Mouse (Mus musculus): Measurements from ENCODE around the gene Gjb1.
"Not testable (repeated sequence)": the region's sequence is repeated elsewhere in the genome, so short reads cannot be mapped to it uniquely, and the experiment has no call there.

The Gjb1 gene

DNA sequence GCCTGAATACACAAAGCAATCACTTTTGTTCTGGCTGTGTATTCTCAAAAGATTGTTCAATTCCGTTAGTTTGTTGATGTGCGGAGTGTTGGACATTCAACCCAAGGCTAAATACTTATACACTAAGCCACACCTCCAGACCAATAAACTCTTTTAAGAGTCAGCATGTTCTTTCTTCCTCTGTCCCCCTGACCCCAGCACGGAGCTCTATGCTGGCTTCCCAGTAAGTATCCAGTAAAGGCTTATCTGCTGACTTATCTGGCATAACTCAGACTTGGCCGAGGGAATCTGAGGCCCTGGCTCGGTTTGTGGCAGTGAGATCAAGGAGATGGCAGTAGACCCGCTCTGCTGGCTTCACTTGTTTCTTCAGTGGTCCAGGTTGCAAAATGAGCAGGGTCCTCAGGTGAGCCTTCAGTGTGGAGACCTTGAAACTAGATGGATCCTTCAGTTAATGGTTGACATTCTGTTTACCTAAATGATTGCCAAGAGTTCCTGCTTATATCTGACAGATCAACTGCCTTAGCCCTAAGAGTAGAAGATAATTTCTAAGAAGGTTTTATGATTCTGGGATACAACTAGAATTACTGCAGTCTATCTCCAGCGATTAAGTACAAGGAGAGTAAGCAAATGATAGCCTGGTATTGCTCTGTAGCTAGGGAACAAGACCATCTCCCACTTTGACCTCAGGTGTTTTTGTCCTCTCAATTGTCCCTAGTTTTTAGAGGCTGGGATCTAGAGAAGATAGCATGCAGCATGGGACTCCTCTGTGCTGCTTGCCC, at the start of gene Gjb1:
Gjb1 (plus strand) TSS at position 189 of the 779 bp plus-strand sequence.
- in situ Hi-C loops (cut with MboI, MseI) = no loop called here

DNA sequence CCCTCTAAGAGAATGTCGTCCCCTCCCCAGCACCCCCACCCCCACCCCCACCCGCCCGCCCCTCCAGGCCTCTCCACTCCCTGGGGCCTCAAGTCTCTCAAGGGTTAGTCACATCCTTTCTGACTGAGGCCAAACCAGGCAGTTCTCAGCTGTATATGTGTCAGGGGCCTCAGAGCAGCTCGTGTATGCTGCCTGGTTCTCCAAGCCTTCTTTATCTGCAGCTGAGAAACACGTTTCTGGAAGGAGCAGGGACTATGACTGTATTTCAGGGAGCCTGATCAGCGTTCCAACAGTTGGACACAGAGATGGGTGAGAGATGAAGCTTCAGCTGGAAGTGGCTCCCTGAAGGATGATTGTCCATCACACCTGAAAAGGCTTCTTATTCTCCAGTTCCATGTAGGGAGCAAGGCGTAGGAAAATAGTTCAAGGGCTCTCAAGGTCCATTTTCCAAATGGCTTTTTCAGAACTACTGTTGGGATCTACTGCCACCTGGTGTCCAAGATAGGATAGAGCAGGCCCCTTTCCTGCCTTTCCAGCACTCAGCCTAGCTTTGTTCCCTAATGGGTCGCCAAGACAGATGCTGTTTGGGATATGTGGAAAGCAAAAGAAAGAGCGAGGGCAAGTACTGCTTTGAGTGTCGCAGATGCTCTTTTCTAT, 46.7 kb upstream of the Gjb1 start:
- in situ Hi-C loops (cut with MboI, MseI) = loop anchor here (5.0 kb wide), 1 partner anchor 197 kb away; no protein-coding TSS in a partner anchor

DNA sequence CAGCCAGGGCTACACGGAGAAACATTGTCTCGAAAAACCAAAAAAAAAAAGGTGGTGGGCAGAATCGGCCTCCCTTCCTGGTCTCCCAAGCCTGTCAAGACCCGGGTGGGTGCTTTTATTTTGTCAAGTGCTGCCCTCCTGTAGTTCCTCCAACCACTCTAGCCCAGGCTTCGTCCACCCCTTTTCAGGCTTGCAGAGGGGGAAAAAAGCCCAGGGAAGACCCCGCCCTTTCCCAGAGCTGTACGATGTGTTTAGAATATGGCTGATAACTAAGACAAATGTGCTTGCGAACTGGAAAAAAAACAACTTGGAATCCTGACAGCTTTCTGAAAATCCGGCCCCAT, 44.2 kb upstream of the Gjb1 start:
- in situ Hi-C loops (cut with MboI, MseI) = loop anchor here (5.0 kb wide), 1 partner anchor 200 kb away; no protein-coding TSS in a partner anchor

DNA sequence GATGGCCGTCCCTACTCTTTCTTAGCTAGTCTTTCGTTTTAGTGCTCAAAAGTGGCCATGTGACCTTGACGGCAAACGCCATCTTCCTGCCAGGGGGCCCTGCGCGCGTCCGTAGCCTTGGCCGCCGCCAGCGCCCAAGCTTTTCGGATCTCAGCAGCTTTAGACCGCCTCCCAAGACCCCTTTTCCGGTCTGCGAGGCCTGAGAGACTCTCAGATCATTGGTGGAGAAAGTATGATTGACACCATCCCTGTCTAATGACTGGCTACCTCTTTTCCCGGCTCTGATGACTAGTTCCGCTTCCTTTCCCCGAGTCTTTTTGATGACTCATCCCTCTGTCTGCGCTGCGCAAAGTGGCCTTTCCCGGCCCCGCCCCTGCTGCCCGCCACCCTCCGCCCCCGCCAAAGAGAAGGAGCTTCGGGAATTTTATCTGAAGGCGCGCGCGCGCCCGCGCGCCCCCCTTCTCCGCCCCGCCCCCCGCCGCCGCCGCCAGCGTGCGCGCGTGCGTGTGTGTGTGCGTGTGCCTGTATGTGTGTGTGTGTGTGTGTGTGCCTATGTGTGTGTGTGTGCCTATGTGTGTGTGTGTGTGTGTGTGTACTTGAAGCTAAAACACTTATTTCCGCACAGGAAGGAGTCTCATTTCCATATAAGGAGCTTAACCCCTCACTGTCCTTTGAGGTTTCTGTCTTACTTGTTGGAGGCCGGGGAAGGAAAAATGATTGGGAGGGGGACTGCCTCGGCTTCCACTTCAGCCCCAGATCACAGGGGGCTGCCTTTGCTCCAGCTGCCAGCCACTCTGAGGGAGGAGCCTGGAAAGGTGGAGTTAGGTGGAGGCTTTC, 43.6 kb upstream of the Gjb1 start:
- in situ Hi-C loops (cut with MboI, MseI) = loop anchor here (5.0 kb wide), 1 partner anchor 200 kb away; no protein-coding TSS in a partner anchor

DNA sequence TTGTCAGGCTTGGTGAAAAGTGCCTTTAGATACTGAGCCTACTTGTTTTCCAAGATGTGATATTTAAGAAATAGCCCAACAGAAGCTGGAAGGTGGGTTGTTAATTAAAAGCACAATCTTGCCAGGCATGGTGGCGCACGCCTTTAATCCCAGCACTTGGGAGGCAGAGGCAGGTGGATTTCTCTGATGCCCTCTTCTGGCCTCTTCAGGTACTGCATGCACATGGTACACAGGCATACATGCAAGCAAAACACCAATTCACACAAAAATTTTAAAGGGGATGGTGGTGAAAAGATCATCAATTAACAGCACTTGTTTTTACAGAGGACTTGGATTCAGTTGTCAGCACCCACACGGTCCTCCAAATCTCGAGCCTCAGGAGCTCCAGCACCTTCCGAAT, 41.6 kb upstream of the Gjb1 start:
- in situ Hi-C loops (cut with MboI, MseI) = loop anchor here (5.0 kb wide), 1 partner anchor 202 kb away; no protein-coding TSS in a partner anchor

DNA sequence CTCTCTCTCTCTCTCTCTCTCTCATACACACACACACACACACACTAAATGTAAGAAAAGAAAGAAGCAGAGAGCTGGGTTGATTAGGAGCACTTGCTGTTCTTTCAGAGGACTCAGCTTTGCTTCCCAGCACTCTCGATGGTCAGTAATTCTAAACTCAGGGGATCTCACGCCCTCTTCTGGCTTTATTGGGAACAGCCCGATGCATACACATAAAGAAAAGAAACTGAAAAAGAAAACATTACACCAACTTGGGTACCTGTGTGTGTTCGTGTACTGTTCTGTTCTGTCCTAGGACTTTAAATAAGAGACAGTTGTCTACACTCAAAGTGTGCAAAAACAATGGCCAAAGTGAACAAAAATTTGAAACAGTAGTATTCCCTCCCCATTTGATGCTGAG, 37.5 kb upstream of the Gjb1 start:
- in situ Hi-C loops (cut with MboI, MseI) = no loop called here

DNA sequence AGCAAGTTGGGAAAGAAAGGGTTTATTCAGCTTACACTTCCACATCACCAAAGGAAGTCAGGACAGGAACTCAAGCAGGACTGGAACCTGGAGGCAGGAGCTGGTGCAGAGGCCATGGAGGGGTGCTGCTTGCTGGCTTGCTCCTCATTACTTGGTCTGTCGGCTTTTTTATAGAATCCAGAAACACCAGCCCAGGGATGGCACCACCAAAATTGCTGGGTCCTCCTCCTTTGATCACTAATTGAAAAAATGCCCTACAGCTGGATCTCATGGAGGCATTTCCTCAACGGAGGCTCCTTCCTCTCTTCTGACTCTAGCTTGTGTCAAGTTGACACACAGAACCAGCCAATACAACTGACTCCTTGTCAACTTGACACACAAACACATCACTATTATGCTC, 33.3 kb upstream of the Gjb1 start:
- in situ Hi-C loops (cut with MboI, MseI) = not testable (repeated sequence)

DNA sequence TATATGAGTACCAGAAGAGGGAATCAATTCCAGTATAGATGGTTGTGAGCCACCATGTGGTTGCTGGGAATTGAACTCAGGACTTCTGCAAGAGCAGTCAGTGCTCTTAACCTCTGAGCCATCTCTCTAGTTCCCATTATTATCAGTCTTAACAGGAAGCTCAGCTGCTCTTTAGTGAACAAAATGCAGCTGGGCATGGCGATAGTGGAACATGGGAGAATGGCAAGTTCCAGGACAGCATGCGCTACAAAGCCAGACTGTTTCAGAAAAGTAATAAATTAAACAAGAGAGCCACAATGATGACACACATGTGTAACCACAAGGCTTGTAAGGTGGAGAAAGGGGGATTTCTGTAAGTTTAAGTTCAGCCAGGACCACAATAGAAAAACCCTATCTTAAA, 30.7 kb upstream of the Gjb1 start:
- in situ Hi-C loops (cut with MboI, MseI) = no loop called here

DNA sequence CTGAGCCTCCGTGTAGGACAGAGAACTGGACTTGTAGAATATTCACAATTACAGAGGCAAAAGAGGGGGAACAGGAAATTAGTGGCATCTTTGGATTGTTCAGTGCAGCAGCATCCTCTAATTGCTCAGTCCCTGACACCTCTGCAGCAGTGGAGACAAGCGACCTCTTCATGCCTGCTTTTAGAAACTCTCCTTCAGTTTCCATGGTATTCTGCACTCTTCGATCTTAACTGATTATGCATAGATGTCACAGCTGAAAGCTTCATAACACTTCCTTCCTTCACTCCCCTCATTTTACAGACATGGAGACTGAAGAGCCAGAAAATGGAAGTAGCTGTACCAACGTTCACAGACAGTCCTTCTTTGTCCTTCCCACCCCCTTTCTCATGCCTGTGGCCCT, 29.7 kb upstream of the Gjb1 start:
- in situ Hi-C loops (cut with MboI, MseI) = no loop called here

DNA sequence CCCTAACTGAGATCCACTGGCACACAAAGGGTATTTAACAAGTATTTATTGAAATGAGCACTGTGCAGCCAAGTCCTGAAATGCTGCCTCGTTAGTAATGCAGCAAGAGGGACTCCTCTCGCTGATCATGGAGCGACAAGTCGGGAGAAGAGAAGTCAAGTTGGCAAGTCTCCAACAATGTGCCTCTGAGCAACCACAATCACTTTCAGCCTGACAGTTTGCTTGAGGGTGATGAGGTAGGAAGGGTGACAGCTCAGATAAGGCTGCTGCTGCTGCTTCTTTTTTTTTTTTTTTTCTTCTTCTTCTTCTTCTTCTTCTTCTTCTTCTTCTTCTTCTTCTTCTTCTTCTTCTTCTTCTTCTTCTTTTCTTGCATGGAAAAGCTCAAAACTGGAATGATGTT, 25.0 kb upstream of the Gjb1 start:
- in situ Hi-C loops (cut with MboI, MseI) = no loop called here

DNA sequence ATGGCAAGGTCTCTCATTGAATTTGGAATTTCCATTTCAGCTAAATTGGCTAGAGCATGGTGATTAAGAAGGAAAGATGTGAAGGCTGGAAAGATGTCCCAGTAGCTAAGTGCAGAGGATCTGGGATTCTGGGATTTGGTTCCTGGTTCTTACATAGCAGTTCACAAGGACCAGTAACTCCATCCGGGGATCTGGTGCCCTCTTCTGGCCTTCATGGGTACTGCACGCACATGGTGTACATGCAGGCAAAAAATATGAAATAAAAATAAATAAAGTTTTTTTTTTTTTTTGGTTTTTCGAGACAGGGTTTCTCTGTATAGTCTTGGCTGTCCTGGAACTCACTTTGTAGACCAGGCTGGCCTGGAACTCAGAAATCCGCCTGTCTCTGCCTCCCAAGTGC, 17.3 kb upstream of the Gjb1 start:
- in situ Hi-C loops (cut with MboI, MseI) = not testable (repeated sequence)

DNA sequence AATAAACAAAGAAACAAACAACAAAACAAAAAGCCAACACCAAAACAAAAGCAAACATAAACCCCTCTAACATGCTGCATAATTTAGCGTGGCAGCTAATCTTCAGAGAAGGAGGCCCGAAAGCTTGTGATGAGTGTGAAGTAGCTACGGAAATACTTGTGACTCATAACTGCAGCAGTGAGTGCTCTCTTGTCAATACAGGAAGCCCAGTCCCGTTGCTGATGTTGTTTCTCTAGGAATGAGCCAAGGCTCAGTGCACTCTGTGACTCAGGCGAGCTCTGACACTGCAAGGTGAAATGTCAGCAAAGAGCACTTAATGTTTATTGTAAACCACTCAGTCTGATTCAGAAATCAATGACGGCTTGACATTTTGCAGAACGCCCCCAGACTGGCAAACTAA, 7.2 kb upstream of the Gjb1 start:
- in situ Hi-C loops (cut with MboI, MseI) = no loop called here

DNA sequence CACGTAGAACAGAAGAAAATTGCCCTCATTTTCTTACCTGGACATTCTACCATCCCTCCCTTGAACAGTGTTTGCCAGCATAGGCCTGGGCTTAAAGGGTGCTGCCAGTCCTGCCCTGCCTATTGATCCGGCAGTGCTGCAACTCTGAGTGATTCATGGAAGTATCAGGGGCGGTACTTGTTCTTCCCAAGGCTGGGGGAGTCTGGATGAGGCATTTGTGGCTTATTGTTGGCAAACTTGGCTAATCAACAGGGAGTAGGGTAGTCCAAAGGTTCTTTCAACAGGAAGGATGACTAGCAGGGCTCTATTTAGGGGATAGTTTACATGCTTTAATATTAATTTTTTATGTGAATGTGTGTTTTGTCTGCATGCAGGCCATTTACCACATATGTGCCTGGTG, 5.6 kb upstream of the Gjb1 start:
- in situ Hi-C loops (cut with MboI, MseI) = no loop called here

DNA sequence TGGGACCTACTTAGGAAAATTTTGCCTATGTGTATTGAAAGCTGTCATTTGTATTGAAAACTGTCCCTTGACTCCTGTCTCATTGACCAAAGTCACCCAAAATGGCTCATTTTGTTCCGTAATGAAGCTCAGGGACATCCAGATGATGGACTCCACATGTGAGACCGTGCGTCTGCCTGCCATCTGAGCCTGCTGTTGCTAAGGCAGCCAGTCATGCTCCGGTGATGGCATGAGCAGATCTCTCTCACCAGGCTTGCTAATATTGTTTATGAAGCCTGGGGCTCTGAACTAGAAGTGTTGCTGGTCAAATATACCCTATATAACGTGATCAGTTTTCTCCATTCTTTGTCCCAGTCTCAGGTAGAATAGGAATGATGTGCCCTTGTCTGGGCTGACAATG, 3.2 kb upstream of the Gjb1 start:
- in situ Hi-C loops (cut with MboI, MseI) = no loop called here

DNA sequence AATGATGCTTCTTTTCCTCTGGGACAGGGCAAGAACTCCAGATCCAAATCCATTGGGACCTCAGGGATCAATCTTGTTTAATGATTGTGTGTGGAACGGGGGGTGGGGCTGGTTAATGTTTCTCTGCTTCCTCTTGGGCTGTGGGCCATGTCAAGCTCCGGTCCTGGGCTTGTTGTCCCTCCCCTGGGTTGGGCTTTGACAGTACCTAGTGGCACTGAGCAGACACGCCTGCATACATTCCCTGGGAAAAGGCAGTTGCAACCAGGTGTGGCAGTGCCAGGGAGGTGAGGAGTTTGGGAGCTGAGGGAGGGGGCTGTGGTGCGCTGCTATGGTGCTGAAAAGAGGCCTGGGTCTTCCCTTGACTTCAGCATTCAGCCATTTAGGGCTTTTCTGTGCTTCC, 898 bp downstream of the Gjb1 start:
- in situ Hi-C loops (cut with MboI, MseI) = no loop called here

DNA sequence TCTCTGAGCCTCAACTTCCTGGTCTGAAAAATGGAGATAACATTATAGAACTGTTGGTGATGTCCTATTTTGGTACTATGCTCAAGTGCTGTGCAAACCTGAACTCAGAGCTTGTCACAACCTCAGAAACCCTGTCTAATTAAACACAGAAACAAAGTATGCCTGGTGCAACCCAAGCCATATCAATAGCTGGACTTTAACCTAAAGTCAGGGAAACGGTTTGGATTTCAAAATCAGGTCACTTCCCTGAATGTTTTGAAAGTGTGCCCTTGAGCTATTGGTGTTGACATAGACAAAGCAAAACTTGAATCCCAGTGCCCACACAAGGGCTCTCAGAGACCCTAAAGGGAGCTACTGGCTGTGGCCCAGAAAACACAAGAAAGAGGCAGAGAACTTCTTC, 3.6 kb downstream of the Gjb1 start:
- in situ Hi-C loops (cut with MboI, MseI) = no loop called here

DNA sequence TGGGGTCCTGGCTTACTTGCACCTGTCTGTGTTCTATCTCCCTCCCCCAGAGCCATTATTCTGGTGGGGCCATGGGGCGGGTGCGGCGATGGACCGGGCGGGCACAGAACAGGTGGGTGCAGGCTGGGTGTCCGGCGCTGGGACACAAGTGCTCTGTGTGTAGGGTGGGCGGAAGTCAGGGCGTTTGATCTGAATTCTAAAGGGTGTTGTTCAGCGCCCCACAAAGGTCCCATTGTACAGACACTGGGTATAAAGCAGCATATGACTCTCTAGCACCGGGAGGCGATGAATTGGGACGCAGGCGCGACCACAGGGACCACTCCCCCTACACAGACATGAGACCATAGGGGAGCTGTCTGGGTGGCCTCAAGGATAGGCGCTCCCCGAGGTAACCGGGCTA, 7.3 kb downstream of the Gjb1 start:
- in situ Hi-C loops (cut with MboI, MseI) = no loop called here

DNA sequence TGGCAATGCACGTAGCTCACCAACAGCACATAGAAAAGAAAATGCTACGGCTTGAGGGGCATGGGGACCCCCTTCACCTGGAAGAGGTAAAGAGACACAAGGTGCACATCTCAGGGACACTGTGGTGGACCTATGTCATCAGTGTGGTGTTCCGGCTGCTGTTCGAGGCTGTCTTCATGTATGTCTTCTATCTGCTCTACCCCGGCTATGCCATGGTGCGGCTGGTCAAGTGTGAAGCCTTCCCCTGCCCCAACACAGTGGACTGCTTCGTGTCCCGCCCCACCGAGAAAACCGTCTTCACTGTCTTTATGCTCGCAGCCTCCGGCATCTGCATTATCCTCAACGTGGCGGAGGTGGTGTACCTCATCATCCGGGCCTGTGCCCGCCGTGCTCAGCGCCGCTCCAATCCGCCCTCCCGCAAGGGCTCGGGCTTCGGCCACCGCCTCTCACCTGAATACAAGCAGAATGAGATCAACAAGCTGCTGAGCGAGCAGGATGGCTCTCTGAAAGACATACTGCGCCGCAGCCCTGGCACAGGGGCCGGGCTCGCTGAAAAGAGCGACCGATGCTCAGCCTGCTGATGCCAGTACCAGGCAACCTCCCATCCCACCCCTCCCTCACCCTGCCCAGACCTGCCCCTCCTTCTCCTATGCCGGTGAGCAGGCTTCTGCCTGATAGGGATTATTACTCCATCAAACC, 8.4 kb downstream of the Gjb1 start:
- in situ Hi-C loops (cut with MboI, MseI) = no loop called here

DNA sequence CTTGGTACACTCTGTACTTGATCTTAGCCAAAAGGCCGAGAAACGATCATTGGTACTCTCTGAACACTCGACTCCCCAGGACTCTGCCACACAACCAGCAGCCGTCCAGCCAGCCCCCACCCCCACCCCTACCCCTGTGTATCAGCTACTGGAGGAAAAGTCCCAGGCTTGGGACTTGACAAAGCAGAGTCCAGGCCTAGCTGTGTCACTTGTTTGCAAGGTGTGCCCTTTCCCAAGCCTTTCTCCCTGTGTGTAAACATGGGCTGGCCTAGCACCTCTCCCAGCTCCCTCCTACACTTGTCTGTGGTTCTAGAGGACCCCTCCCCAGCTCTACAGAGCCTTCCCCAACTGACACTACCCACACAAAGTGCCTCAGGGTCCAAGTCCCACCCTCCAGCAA, 10.0 kb downstream of the Gjb1 start:
- in situ Hi-C loops (cut with MboI, MseI) = no loop called here

DNA sequence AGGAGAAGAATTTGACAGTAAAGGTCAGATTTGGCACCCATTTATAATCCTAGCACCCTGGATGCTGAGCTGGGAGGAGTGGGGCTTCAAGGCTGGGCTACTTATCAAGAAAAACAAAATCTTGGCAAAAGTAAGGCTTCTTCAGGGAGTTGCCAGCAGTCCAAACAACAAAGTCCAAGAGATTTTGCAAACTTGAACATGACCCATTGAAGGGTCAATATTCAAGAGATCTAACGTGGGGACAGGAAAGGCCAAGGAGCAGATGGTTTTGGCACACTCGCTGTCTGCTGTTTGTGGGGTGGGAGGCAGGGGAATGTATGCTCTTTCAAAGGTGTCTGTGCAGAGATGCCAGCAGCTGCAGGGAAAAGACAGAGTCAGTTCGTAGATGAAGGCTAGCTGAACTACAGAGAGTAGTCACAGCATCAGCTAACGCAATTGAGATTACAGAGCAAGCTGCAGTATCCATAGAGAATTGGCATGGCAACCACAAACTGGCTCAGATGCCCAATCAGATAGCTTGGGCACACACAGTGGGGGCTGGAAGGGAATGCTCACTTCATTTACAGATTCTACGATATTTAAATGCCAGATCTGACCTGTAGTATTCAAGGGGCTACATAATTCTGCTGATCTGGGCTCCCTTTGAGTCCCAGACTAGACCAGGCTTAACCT, 12.8 kb downstream of the Gjb1 start:
- in situ Hi-C loops (cut with MboI, MseI) = no loop called here

DNA sequence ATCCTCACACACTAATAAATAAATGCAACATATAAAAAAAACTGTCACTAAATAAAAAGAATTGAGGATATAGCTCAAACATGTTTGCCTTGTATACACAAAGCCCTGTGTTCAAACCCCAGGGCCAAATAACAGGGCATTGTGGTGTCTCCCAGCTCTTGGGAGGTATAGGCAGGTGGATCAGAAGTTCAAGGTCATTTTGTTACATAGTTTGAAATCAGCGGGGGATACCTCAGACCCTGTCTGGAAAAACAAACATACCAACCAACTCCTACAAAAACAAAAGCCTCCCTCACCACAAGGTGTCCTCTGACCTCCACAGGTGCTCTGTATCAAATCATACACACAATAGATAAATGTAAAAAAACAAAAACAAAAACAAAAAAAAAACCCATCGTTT, 18.2 kb downstream of the Gjb1 start:
- in situ Hi-C loops (cut with MboI, MseI) = no loop called here

Data from T-helper 1 cell (primary cell).